Mouse (Mus musculus): ENCODE results near the gene Pik3cb.

GRCm38 (mm10) chr9:99009898-99010199 lies 130.6 kb downstream of the Pik3cb start:
- TF ChIP-seq GATA1 (IDR thresholded peaks at IDR 0.05; ENCODE audit: borderline replicate concordance, low read length) (no peak), TAL1 (conservative IDR thresholded peaks at IDR 0.05; ENCODE audit: low read depth, low read length) (no peak), CTCF (IDR thresholded peaks at IDR 0.05; ENCODE audit: low read depth, low read length) (no peak)
